Mouse (Mus musculus): Measurements from ENCODE around the gene Lpcat2.
A peak's percentile ranks its signal among the peaks of the same experiment; 100 is the strongest.

DNA sequence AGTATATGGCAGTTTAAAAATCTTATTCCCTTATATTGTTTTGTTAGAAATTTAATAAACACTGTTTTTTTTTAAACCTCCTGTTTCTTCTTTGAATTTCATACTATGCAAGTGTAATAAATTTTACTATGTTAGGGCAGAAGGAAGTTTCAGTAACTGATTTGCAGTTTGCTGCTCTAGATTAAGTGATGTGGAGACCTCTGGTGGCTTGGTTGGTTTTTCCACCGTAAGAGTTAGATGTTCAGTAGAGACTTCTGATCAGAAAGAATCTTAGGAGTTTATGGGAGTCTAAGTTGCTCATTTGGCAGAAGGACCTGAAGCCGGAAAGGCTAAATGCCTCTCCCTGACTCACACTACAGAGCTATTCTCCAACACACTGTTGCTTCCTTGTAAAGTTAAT lies 28.6 kb downstream of the Lpcat2 start:
- no peak for TF ChIP-seq ELF1 (IDR thresholded peaks at IDR 0.05; ENCODE audit: low read depth, low read length)
- TF ChIP-seq CTCF (IDR thresholded peaks at IDR 0.05 in 2 of 3, conservative IDR thresholded peaks at IDR 0.05 in 1 of 3; ENCODE audit: control insufficient read depth in 1 of 3, insufficient read depth in 1 of 3, low read depth in 2 of 3, low read length in 3 of 3, poor library complexity in 1 of 3, severe bottlenecking in 1 of 3), result peak in 1 of 3 experiments; percentile 29; a peak in 1 of 6 replicates
- TF ChIP-seq TBP (IDR thresholded peaks at IDR 0.05; ENCODE audit: low read depth, low read length), result no peak

All from MEL (cell line).